Mouse (Mus musculus): ENCODE data around the gene Tyw1. TPM values are rescaled to one million over a fixed set of nuclear protein-coding genes. Genes with fewer than 3 reads are reported as not detected.

Tyw1 gene
- polyA plus RNA-seq, 1 experiment from 2014 or later = 24.8 TPM

- H3K27me3 ChIP-seq (replicated peaks; ENCODE audit: control insufficient read depth, insufficient read depth, low read length) = no peaks in the 10 kb centered on the region
- no peaks in the 10 kb centered on the region for H3K9me3 ChIP-seq (ENCODE audit: control insufficient read depth, low read length)
- WGBS = 54% methylated on average over 4 of the region's 4 CpGs
- H3K9ac ChIP-seq (ENCODE audit: low read depth, low read length) = no peak overlapping the region
- H3K4me3 ChIP-seq (ENCODE audit: low read length) = no peak overlapping the region
- H3K4me2 ChIP-seq (ENCODE audit: low read depth, low read length) = no peak overlapping the region
- ATAC-seq = no peak
- H3K27ac ChIP-seq (ENCODE audit: low read length) = no peak overlapping the region
- no peaks in the 10 kb centered on the region for H3K4me1 ChIP-seq (ENCODE audit: control insufficient read depth, insufficient read depth, low read length)
- H3K36me3 ChIP-seq (ENCODE audit: control insufficient read depth, insufficient read depth, low read length) = peaks cover 5% of the 10 kb centered on the region; the same call in 1 of the 2 replicates
Measured at GRCm38 (mm10) chr5:130275509-130275908, 20.1 kb downstream of the Tyw1 start.

GRCm38 (mm10) chr5:130278011-130278472 lies 22.6 kb downstream of the Tyw1 start:
- Histone ChIP-seq H3K4me2 (ENCODE audit: low read depth, low read length) (no peak overlapping the region), H3K9ac (ENCODE audit: low read depth, low read length) (no peak overlapping the region), H3K9me3 (ENCODE audit: control insufficient read depth, low read length) (no peaks in the 10 kb centered on the region), H3K4me1 (ENCODE audit: control insufficient read depth, insufficient read depth, low read length) (no peaks in the 10 kb centered on the region), H3K27me3 (replicated peaks; ENCODE audit: control insufficient read depth, insufficient read depth, low read length) (no peaks in the 10 kb centered on the region), H3K36me3 (ENCODE audit: control insufficient read depth, insufficient read depth, low read length) (peaks cover 5% of the 10 kb centered on the region; the same call in 1 of the 2 replicates), H3K4me3 (ENCODE audit: low read length) (no peak overlapping the region), H3K27ac (ENCODE audit: low read length) (no peak overlapping the region)
- WGBS = 84% methylated on average over 7 of the region's 7 CpGs
- ATAC-seq = no peak

GRCm38 (mm10) chr5:130283079-130283732 lies 27.8 kb downstream of the Tyw1 start:
- H3K27ac ChIP-seq (ENCODE audit: low read length) = no peak overlapping the region
- ATAC-seq = no peak
- WGBS = 94% methylated on average over 9 of the region's 9 CpGs
- no peaks in the 10 kb centered on the region for H3K4me1 ChIP-seq (ENCODE audit: control insufficient read depth, insufficient read depth, low read length)
- H3K9ac ChIP-seq (ENCODE audit: low read depth, low read length) = no peak overlapping the region
- no peaks in the 10 kb centered on the region for H3K27me3 ChIP-seq (replicated peaks; ENCODE audit: control insufficient read depth, insufficient read depth, low read length)
- H3K9me3 ChIP-seq (ENCODE audit: control insufficient read depth, low read length) = no peaks in the 10 kb centered on the region
- H3K4me3 ChIP-seq (ENCODE audit: low read length) = no peak overlapping the region
- H3K4me2 ChIP-seq (ENCODE audit: low read depth, low read length) = no peak overlapping the region
- H3K36me3 ChIP-seq (ENCODE audit: control insufficient read depth, insufficient read depth, low read length) = peaks cover 2% of the 10 kb centered on the region; the same call in 1 of the 2 replicates

GRCm38 (mm10) chr5:130288106-130288505 lies 32.7 kb downstream of the Tyw1 start:
- Histone ChIP-seq H3K9me3 (ENCODE audit: control insufficient read depth, low read length) (no peaks in the 10 kb centered on the region), H3K9ac (ENCODE audit: low read depth, low read length) (no peak overlapping the region), H3K4me3 (ENCODE audit: low read length) (no peak overlapping the region), H3K27me3 (replicated peaks; ENCODE audit: control insufficient read depth, insufficient read depth, low read length) (no peaks in the 10 kb centered on the region), H3K36me3 (ENCODE audit: control insufficient read depth, insufficient read depth, low read length) (peaks cover 5% of the 10 kb centered on the region; the same call in 1 of the 2 replicates), H3K27ac (ENCODE audit: low read length) (no peak overlapping the region), H3K4me2 (ENCODE audit: low read depth, low read length) (no peak overlapping the region), H3K4me1 (ENCODE audit: control insufficient read depth, insufficient read depth, low read length) (no peaks in the 10 kb centered on the region)
- WGBS = 94% methylated on average over 7 of the region's 7 CpGs
- no peak for ATAC-seq

- Histone ChIP-seq H3K4me2 (ENCODE audit: low read depth, low read length) (no peak overlapping the region), H3K27me3 (replicated peaks; ENCODE audit: control insufficient read depth, insufficient read depth, low read length) (no peaks in the 10 kb centered on the region), H3K36me3 (ENCODE audit: control insufficient read depth, insufficient read depth, low read length) (peaks cover 5% of the 10 kb centered on the region; the same call in 1 of the 2 replicates), H3K4me3 (ENCODE audit: low read length) (no peak overlapping the region), H3K4me1 (ENCODE audit: control insufficient read depth, insufficient read depth, low read length) (no peaks in the 10 kb centered on the region), H3K9ac (ENCODE audit: low read depth, low read length) (no peak overlapping the region), H3K27ac (ENCODE audit: low read length) (no peak overlapping the region), H3K9me3 (ENCODE audit: control insufficient read depth, low read length) (no peaks in the 10 kb centered on the region)
- WGBS = 96% methylated on average over 6 of the region's 6 CpGs
- ATAC-seq = no peak
Measured at GRCm38 (mm10) chr5:130290242-130290641, 34.8 kb downstream of the Tyw1 start.

GRCm38 (mm10) chr5:130290775-130291174 lies 35.4 kb downstream of the Tyw1 start:
- Histone ChIP-seq H3K27me3 (replicated peaks; ENCODE audit: control insufficient read depth, insufficient read depth, low read length) (no peaks in the 10 kb centered on the region), H3K9me3 (ENCODE audit: control insufficient read depth, low read length) (no peaks in the 10 kb centered on the region), H3K36me3 (ENCODE audit: control insufficient read depth, insufficient read depth, low read length) (peaks cover 5% of the 10 kb centered on the region; the same call in 1 of the 2 replicates), H3K4me1 (ENCODE audit: control insufficient read depth, insufficient read depth, low read length) (no peaks in the 10 kb centered on the region), H3K4me2 (ENCODE audit: low read depth, low read length) (no peak overlapping the region), H3K9ac (ENCODE audit: low read depth, low read length) (no peak overlapping the region), H3K4me3 (ENCODE audit: low read length) (no peak overlapping the region), H3K27ac (ENCODE audit: low read length) (no peak overlapping the region)
- ATAC-seq = no peak
- 93% methylated on average over 12 of the region's 12 CpGs for WGBS

- 87% methylated on average over 4 of the region's 4 CpGs for WGBS
- no peaks in the 10 kb centered on the region for H3K4me1 ChIP-seq (ENCODE audit: control insufficient read depth, insufficient read depth, low read length)
- H3K4me3 ChIP-seq (ENCODE audit: low read length) = no peak overlapping the region
- H3K27me3 ChIP-seq (replicated peaks; ENCODE audit: control insufficient read depth, insufficient read depth, low read length) = no peaks in the 10 kb centered on the region
- H3K9me3 ChIP-seq (ENCODE audit: control insufficient read depth, low read length) = no peaks in the 10 kb centered on the region
- ATAC-seq = no peak
- no peak overlapping the region for H3K4me2 ChIP-seq (ENCODE audit: low read depth, low read length)
- H3K27ac ChIP-seq (ENCODE audit: low read length) = no peak overlapping the region
- H3K36me3 ChIP-seq (ENCODE audit: control insufficient read depth, insufficient read depth, low read length) = peaks cover 7% of the 10 kb centered on the region; the same call in 1 of the 2 replicates
- no peak overlapping the region for H3K9ac ChIP-seq (ENCODE audit: low read depth, low read length)
Measured at GRCm38 (mm10) chr5:130292976-130293375, 37.6 kb downstream of the Tyw1 start.

GRCm38 (mm10) chr5:130293941-130294340 lies 38.5 kb downstream of the Tyw1 start:
- H3K9ac ChIP-seq (ENCODE audit: low read depth, low read length) = no peak overlapping the region
- H3K4me1 ChIP-seq (ENCODE audit: control insufficient read depth, insufficient read depth, low read length) = no peaks in the 10 kb centered on the region
- H3K9me3 ChIP-seq (ENCODE audit: control insufficient read depth, low read length) = no peaks in the 10 kb centered on the region
- no peaks in the 10 kb centered on the region for H3K27me3 ChIP-seq (replicated peaks; ENCODE audit: control insufficient read depth, insufficient read depth, low read length)
- no peak overlapping the region for H3K4me2 ChIP-seq (ENCODE audit: low read depth, low read length)
- no peak for ATAC-seq
- H3K4me3 ChIP-seq (ENCODE audit: low read length) = no peak overlapping the region
- 83% methylated on average over 5 of the region's 5 CpGs for WGBS
- peaks cover 7% of the 10 kb centered on the region; the same call in 1 of the 2 replicates for H3K36me3 ChIP-seq (ENCODE audit: control insufficient read depth, insufficient read depth, low read length)
- no peak overlapping the region for H3K27ac ChIP-seq (ENCODE audit: low read length)

- Histone ChIP-seq H3K4me2 (ENCODE audit: low read depth, low read length) (no peak overlapping the region), H3K9me3 (ENCODE audit: control insufficient read depth, low read length) (no peaks in the 10 kb centered on the region), H3K27me3 (replicated peaks; ENCODE audit: control insufficient read depth, insufficient read depth, low read length) (no peaks in the 10 kb centered on the region), H3K4me3 (ENCODE audit: low read length) (no peak overlapping the region), H3K36me3 (ENCODE audit: control insufficient read depth, insufficient read depth, low read length) (peaks cover 5% of the 10 kb centered on the region; the same call in 1 of the 2 replicates), H3K9ac (ENCODE audit: low read depth, low read length) (no peak overlapping the region), H3K4me1 (ENCODE audit: control insufficient read depth, insufficient read depth, low read length) (no peaks in the 10 kb centered on the region), H3K27ac (ENCODE audit: low read length) (no peak overlapping the region)
- 86% methylated on average over 6 of the region's 6 CpGs for WGBS
- ATAC-seq = no peak
Measured at GRCm38 (mm10) chr5:130294598-130294997, 39.2 kb downstream of the Tyw1 start.
